In genomic region chr4:47237220-47237619, GRCm38 (mm10) we compare ENCODE assay signal across 13 mouse cellular contexts. TPM values are rescaled to one million over a fixed set of nuclear protein-coding genes. Genes with fewer than 3 reads are reported as not detected.
DNase-seq lines count a peak whose midpoint lies in the region; ATAC-seq lines count a peak whose summit lies in the region.
"Had no signal": no experiment of that assay in that cellular context is flagged by ENCODE, and none has a peak within 500 bp of the region (broad histone marks: within the 10 kb centered on the region; RNA-seq: fewer than 3 reads in every experiment).

No protein-coding gene starts in this region.

- H3K4me2 ChIP-seq in kidney, embryonic 16.5 days (replicated peaks; ENCODE audit: low read depth, low read length) = no peak overlapping the region
- H3K4me2 ChIP-seq: limb, embryonic 13.5 days; neural tube, embryonic 12.5 days had no signal

- H3K4me3 ChIP-seq in kidney, embryonic 16.5 days (ENCODE audit: low read length) = no peak overlapping the region
- H3K4me3 ChIP-seq: limb, embryonic 13.5 days; neural tube, embryonic 12.5 days had no signal

- WGBS in kidney, embryonic 16.5 days = 28% methylated on average over 15 of the region's 15 CpGs

- no peaks in the 10 kb centered on the region for H3K27me3 ChIP-seq in kidney, embryonic 16.5 days (ENCODE audit: insufficient read depth, low read length)
- H3K27me3 ChIP-seq: limb, embryonic 13.5 days; neural tube, embryonic 12.5 days had no signal

- intact Hi-C loops in gastrocnemius, postnatal 14 days (cut with DNase I; ENCODE audit: low total_unique reads) = loop anchor here (10.0 kb wide), 1 partner anchor 102 kb away; no protein-coding TSS in a partner anchor

- H3K36me3 ChIP-seq in kidney, embryonic 16.5 days (ENCODE audit: insufficient read depth, low read length) = no peaks in the 10 kb centered on the region
- H3K36me3 ChIP-seq: G1E; limb, embryonic 13.5 days; neural tube, embryonic 12.5 days had no signal

- no peak overlapping the region for H3K27ac ChIP-seq in kidney, embryonic 16.5 days (ENCODE audit: low read length)
- H3K27ac ChIP-seq: kidney, postnatal 0 days; limb, embryonic 13.5 days; neural tube, embryonic 12.5 days had no signal

- no peak for ATAC-seq in kidney, embryonic 16.5 days (ENCODE audit: low FRiP score, low TSS enrichment)

- no peak overlapping the region for H3K9ac ChIP-seq in kidney, embryonic 16.5 days (replicated peaks; ENCODE audit: low read length)
- H3K9ac ChIP-seq: limb, embryonic 13.5 days; neural tube, embryonic 12.5 days had no signal

- peak; percentile 65 for DNase-seq in kidney, adult 11 months
- peak; percentile 25 for DNase-seq in brain, adult 2 months (ENCODE audit: low read depth, low spot score)
- peak; percentile 87 for DNase-seq in gastrocnemius, postnatal 14 days
- peak; percentile 61 to 74 for DNase-seq in kidney, postnatal 25 days
- DNase-seq in c-Kit-positive CD71-positive TER-119-positive erythroid progenitor cells, embryonic 14.5 days (ENCODE audit: low spot score) = no peak
- no peak for DNase-seq in cerebellum, adult 9-11 months
- DNase-seq in thymus, adult 18-20 months = no peak
- DNase-seq: lung, postnatal 36 days had no signal

- H3K9me3 ChIP-seq in kidney, embryonic 16.5 days (ENCODE audit: low read length) = no peaks in the 10 kb centered on the region
- H3K9me3 ChIP-seq: limb, embryonic 13.5 days; neural tube, embryonic 12.5 days had no signal

- peaks cover 15% of the 10 kb centered on the region for H3K4me1 ChIP-seq in kidney, embryonic 16.5 days (ENCODE audit: insufficient read depth, low read length)

RNA-seq across cellular contexts. Expression of gene Col15a1, which starts 29.3 kb away (rescaled TPM):
- 26.5 and 29.1 TPM in 2 replicates for polyA plus RNA-seq in kidney, embryonic 16.5 days (2015; fragmentation: Nextera tagmentation; extraction: Ambion mirVana)
- 100 to 1,000 TPM; 212 to 288 TPM for total RNA-seq in gastrocnemius, postnatal 14 days (2021)
- polyA plus RNA-seq: G1E had no signal

Comparison
In these comparisons a context has a peak if more than half of its experiments do, and no peak if none do; other contexts are left out.
1. DNase-seq: peak in kidney, adult 11 months (single experiment), brain, adult 2 months (single experiment), gastrocnemius, postnatal 14 days (single experiment) and kidney, postnatal 25 days (2 of 2); none in c-Kit-positive CD71-positive TER-119-positive erythroid progenitor cells, embryonic 14.5 days (single experiment), cerebellum, adult 9-11 months (single experiment) and thymus, adult 18-20 months (0 of 2).